Mouse (Mus musculus) hindbrain, embryonic 14.5 days (tissue): Measurements from ENCODE around the gene Gtf3c1. TPM values are rescaled to one million over a fixed set of nuclear protein-coding genes. Genes with fewer than 3 reads are reported as not detected.

Source experiments
- ATAC-seq: fragments of 200-750 bp; cut with Nextera tagmentation; 2 replicates; pipeline ENCODE4 v1.8.0; 2017; ENCODE audit warnings: moderate number of reproducible peaks, mild to moderate bottlenecking, moderate TSS enrichment, moderate library complexity; ENCODE audit not compliant: low FRiP score
- DNase-seq: peaks from one replicate; pipeline ENCODE4 v3.0.0-alpha.2; 2015; ENCODE audit warnings: low spot score
- H3K27ac ChIP-seq: fragments of 300-500 bp; sonication (generic); 2 replicates; pipeline ENCODE4 v1.5.1; 2014; ENCODE audit warnings: mild to moderate bottlenecking, moderate library complexity
- H3K27me3 ChIP-seq: fragments of 300-500 bp; sonication (generic); 2 replicates; pipeline ENCODE4 v1.6.1; 2014; ENCODE audit warnings: mild to moderate bottlenecking, low read length, mixed read lengths; ENCODE audit not compliant: control insufficient read depth, insufficient read depth
- H3K36me3 ChIP-seq: fragments of 300-500 bp; sonication (generic); replicated peaks from 2 replicates; pipeline ENCODE4 v1.6.1; 2014; ENCODE audit not compliant: control insufficient read depth, insufficient read depth
- H3K4me1 ChIP-seq: fragments of 300-500 bp; sonication (generic); replicated peaks from 2 replicates; pipeline ENCODE4 v1.6.1; 2014; ENCODE audit warnings: antibody characterized with exemption, low read length, mixed read lengths; ENCODE audit not compliant: control insufficient read depth, insufficient read depth
- H3K4me2 ChIP-seq: fragments of 300-500 bp; sonication (generic); replicated peaks from 2 replicates; pipeline ENCODE4 v1.6.1; 2014; ENCODE audit warnings: mild to moderate bottlenecking, moderate library complexity
- H3K4me3 ChIP-seq: fragments of 300-500 bp; sonication (generic); replicated peaks from 2 replicates; pipeline ENCODE4 v1.5.1; 2014; ENCODE audit warnings: mild to moderate bottlenecking, low read length
- H3K9ac ChIP-seq: fragments of 300-500 bp; sonication (generic); 2 replicates; pipeline ENCODE4 v1.6.1; 2014
- H3K9me3 ChIP-seq: fragments of 300-500 bp; sonication (generic); 2 replicates; pipeline ENCODE4 v1.6.1; 2016; ENCODE audit warnings: low read length; ENCODE audit not compliant: control insufficient read depth
- WGBS: fragments of 180-500 bp; shearing (Covaris S2); extraction: QIAGEN DNeasy Blood & Tissue Kit; methylation state at CpG from one replicate; pipeline ENCODE4 v1.1.7; 2014; 5-methylcytosine and 5-hydroxymethylcytosine counted together
- polyA plus RNA-seq: library from polyadenylated mRNA; unstranded; fragments of >200 nt; fragmentation: Nextera tagmentation; extraction: Ambion mirVana; gene quantifications from 2 replicates; pipeline ENCODE4 v1.2.1, GENCODE M21; 2014

Gtf3c1 gene
- polyA plus RNA-seq, 1 experiment from 2014 or later: 33.7 TPM

DNA sequence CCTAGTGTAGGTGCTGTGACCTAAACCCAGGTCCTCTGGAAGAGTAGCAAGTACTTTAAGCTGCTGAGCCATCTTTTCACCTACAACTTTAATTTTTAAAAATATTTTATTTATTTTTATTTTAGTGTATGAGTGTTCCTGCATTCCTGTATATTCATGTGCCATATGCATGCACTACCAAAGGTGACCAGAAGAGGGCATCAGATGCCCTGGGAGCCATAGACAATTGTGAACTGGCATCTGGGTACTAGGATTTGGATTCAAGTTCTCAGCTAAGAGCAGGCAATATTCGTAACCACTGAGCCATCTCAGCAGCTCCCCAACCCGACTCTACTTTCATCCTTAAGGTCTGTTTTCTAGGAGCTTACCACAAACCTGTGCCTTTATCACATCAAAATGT, 32.7 kb downstream of the Gtf3c1 start:
- no peaks in the 10 kb centered on the region for H3K4me1 ChIP-seq
- H3K27ac ChIP-seq: no peak overlapping the region
- no peaks in the 10 kb centered on the region for H3K9me3 ChIP-seq
- no peak overlapping the region for H3K4me2 ChIP-seq
- peaks cover 100% of the 10 kb centered on the region for H3K36me3 ChIP-seq
- DNase-seq (peak; percentile 73), ATAC-seq (no peak)
- H3K4me3 ChIP-seq: no peak overlapping the region
- 86% methylated on average over 2 of the region's 2 CpGs for WGBS
- no peaks in the 10 kb centered on the region for H3K27me3 ChIP-seq
- H3K9ac ChIP-seq: no peak overlapping the region

DNA sequence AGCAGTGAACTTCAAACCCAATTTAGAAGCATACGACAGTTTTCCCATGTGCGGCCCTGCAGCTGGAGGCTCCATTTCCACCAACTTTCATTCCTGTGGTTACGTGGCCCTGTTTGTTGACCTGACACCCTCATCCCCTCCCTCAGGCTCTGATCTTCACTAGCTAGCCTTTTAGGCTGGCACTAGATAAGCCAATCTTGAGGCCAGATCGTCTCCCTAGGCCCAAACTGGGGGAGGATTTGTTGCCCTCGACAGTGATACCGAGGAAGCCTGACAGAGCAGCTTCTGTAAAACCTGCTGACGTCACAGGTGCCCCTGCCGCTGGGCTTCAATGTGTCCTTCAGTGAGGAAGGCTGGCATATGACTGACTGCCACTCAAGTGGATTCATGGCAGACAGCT, 36.2 kb downstream of the Gtf3c1 start:
- Histone ChIP-seq H3K9me3 (no peaks in the 10 kb centered on the region), H3K36me3 (peaks cover 99% of the 10 kb centered on the region), H3K27me3 (no peaks in the 10 kb centered on the region), H3K9ac (no peak overlapping the region), H3K4me2 (no peak overlapping the region), H3K27ac (no peak overlapping the region), H3K4me1 (no peaks in the 10 kb centered on the region), H3K4me3 (no peak overlapping the region)
- 96% methylated on average over 8 of the region's 8 CpGs for WGBS
- ATAC-seq (no peak), DNase-seq (no peak)

DNA sequence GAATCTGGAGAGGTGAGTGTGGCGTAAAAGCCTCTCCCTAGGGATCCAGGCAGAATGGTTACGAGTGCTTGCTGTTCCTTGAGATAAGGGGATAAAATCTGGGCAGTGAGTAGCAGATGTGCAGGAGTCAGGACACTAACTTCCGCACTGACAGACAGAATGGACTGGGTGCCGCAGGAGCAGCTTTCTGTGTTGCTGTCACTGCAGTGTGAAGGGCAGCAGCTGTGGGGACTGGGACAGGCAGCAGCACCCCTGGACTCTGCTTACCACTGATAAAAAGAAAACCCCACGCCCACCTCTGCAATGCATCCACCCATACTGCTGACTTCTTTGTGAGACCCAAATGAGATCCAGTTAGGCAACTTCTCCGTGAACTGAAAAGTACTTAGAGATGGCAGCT, 36.7 kb downstream of the Gtf3c1 start:
- WGBS: 91% methylated on average over 6 of the region's 6 CpGs
- Histone ChIP-seq H3K4me3 (no peak overlapping the region), H3K9me3 (no peaks in the 10 kb centered on the region), H3K27me3 (no peaks in the 10 kb centered on the region), H3K9ac (no peak overlapping the region), H3K36me3 (peaks cover 99% of the 10 kb centered on the region), H3K27ac (no peak overlapping the region), H3K4me1 (no peaks in the 10 kb centered on the region), H3K4me2 (no peak overlapping the region)
- ATAC-seq (no peak), DNase-seq (no peak)

DNA sequence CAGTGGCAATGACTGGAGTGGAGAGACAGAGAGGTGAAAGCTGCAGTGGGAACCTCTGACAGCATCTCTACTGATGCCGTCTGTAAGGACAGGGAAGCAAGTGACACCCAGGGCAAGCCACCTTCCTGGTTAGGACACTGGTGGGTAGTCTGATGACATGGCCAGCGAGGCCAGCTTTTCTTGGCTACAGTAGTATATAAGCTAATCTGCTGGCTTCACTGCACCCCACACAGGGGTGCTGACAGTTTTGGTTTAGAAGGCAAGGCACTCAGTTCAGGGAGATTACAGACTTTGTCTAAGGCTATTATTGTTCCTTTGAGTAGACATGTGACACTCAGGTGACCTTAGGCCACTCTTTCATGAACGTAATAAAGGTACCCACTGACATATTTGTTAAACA, 43.9 kb downstream of the Gtf3c1 start:
- 92% methylated on average over 3 of the region's 3 CpGs for WGBS
- Histone ChIP-seq H3K27ac (no peak overlapping the region), H3K4me3 (no peak overlapping the region), H3K27me3 (no peaks in the 10 kb centered on the region), H3K9ac (no peak overlapping the region), H3K4me2 (no peak overlapping the region), H3K4me1 (no peaks in the 10 kb centered on the region), H3K36me3 (peaks cover 96% of the 10 kb centered on the region), H3K9me3 (no peaks in the 10 kb centered on the region)
- DNase-seq (no peak), ATAC-seq (no peak)

DNA sequence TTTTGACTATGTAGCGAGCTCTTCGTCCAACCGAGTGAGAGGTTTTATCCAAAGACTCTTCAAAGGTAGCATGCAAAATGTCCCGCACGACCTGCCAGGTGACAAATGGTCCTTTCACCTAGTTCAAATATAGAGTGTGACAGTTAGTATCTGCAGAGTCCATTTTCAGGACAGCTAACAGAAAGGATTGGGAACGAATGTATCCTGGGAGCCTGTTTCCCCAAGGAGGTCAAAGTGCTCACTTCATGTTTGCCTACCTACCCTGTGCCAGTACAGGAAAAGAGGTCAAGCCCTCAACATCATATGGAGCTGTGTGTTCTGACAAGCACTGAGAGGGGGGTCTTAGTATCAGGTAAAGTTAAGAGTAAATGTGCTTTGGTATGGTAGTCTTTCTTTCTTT, 50.1 kb downstream of the Gtf3c1 start:
- Histone ChIP-seq H3K27ac (no peak overlapping the region), H3K9me3 (no peaks in the 10 kb centered on the region), H3K4me3 (no peak overlapping the region), H3K4me1 (no peaks in the 10 kb centered on the region), H3K4me2 (no peak overlapping the region), H3K36me3 (peaks cover 98% of the 10 kb centered on the region), H3K27me3 (no peaks in the 10 kb centered on the region), H3K9ac (no peak overlapping the region)
- ATAC-seq (no peak), DNase-seq (no peak)
- 96% methylated on average over 6 of the region's 6 CpGs for WGBS

DNA sequence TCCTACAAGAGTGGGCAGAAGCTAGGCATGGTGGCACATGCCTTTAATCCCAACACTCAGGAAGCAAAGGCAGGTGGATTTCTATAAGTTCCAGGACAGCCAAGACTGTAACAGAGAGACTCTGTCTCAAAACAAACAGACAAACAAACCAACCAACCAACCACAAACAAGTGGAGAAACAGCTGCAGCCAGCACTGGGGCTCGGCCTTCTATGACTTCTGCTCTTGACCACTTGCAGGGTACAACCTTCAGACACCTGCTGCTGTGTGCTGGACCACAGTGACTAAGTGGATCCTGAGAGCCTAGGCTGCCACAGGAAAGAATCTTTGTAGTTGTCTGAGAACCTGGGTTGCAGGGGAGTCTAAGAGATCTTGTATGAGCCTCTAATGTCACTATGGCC, 58.6 kb downstream of the Gtf3c1 start:
- H3K4me2 ChIP-seq: no peak overlapping the region
- H3K4me1 ChIP-seq: no peaks in the 10 kb centered on the region
- no peak overlapping the region for H3K27ac ChIP-seq
- no peaks in the 10 kb centered on the region for H3K9me3 ChIP-seq
- H3K9ac ChIP-seq: no peak overlapping the region
- DNase-seq (no peak), ATAC-seq (no peak)
- H3K36me3 ChIP-seq: peaks cover 99% of the 10 kb centered on the region
- no peaks in the 10 kb centered on the region for H3K27me3 ChIP-seq
- WGBS: 83% methylated on average over 1 of the region's 1 CpGs
- H3K4me3 ChIP-seq: no peak overlapping the region

DNA sequence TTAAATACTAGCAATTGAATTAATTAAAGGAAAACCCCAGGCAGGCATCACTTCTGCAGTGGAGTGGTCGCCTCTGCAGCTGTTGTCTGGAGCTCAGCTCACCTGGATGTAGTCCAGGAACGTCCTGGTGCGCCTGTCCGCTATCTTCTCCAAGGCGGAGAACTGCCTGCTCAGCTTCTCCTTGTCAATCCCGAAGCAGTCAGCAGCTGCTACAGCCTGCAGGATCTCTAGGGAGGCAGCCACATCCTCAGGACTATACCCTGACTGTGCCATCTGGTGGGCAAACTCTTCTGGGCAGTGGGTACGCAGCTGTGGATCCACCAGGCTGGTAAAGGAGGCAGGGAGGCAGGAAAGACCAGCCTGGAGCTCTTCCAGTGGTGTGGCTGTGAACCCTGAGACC, 62.2 kb downstream of the Gtf3c1 start:
- Histone ChIP-seq H3K4me3 (no peak overlapping the region), H3K9ac (no peak overlapping the region), H3K4me1 (no peaks in the 10 kb centered on the region), H3K4me2 (no peak overlapping the region), H3K9me3 (no peaks in the 10 kb centered on the region), H3K27me3 (no peaks in the 10 kb centered on the region), H3K36me3 (peaks cover 100% of the 10 kb centered on the region), H3K27ac (no peak overlapping the region)
- 74% methylated on average over 7 of the region's 7 CpGs for WGBS
- DNase-seq: no peak
- no peak for ATAC-seq

DNA sequence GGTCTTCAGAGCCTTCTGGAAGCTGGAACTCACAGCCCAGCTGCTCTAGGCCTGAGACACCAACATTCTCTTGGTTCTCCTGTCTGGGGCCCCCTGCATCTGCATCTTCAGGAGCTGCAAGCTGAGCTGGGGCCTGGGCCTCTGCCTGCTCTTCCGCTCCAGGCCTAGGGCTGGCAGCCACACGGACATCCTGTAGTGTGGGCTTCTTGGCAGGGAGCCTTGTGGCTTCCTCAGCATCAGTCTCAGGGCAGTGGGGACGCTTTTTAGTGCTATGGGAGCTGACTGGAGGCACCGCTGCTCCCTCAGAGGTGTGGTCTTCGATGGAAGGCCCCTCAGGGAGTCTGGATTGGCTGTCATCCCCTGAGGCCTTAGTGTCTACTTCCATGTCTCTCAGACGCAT, 63.7 kb downstream of the Gtf3c1 start:
- WGBS: 85% methylated on average over 6 of the region's 6 CpGs
- H3K4me2 ChIP-seq: no peak overlapping the region
- no peaks in the 10 kb centered on the region for H3K9me3 ChIP-seq
- H3K4me3 ChIP-seq: no peak overlapping the region
- H3K27ac ChIP-seq: no peak overlapping the region
- no peaks in the 10 kb centered on the region for H3K4me1 ChIP-seq
- no peak overlapping the region for H3K9ac ChIP-seq
- DNase-seq (no peak), ATAC-seq (no peak)
- H3K36me3 ChIP-seq: peaks cover 93% of the 10 kb centered on the region
- H3K27me3 ChIP-seq: no peaks in the 10 kb centered on the region

DNA sequence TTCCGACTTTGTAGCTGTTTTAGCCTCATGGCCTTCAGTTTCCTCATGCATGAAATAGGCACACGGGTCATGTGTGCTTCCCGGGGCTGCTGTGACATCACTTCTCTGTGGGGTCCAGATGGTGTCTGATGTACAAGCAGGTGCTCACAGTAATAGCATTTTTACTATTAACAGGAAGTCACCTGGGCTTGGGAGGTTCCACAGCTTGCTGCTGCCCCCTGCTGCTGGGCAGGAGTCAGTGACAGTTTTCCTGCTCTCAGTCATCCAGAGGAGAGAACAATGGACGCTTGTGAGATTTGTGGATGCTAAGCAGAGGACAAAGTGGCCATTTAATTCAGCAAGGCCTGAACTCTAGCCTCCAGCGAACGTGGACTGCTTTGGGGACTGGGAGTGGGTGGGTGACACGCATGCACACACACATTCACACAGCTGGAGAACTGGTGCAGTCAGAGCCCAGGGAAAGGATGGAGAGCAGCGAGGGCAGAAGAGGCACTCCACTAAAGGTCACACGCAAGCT, 68.7 kb downstream of the Gtf3c1 start:
- DNase-seq (peak; percentile 76), ATAC-seq (peak; percentile 64; the same call in 1 of the 2 replicates)
- WGBS: 30% methylated on average over 9 of the region's 9 CpGs
- Histone ChIP-seq H3K4me3 (no peak overlapping the region), H3K27me3 (no peaks in the 10 kb centered on the region), H3K9ac (peak overlapping the region; percentile 32; the same call in 1 of the 2 replicates), H3K36me3 (peaks cover 44% of the 10 kb centered on the region), H3K4me1 (peaks cover 9% of the 10 kb centered on the region; the same call in 1 of the 2 replicates), H3K27ac (peak overlapping the region; percentile 62), H3K9me3 (no peaks in the 10 kb centered on the region), H3K4me2 (no peak overlapping the region)

DNA sequence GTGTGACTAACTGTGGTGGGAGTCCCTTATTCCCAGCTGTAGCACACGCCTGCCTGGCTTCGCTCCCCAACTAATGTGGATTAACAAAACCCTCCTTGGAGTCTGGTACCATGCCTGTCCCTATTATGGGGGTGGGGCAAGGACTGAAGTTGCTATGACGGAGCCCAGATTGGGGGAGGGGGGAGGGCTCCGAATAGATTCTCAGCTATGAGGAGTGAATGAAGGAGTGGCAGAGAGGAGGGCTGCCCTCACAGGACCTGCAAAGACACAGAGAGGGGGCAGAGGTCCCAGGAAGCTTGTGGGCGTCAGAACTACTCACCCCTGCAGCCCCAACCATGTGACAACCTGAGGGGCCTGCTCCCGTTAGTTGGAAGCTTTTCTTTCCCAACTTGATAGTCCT, 69.2 kb downstream of the Gtf3c1 start:
- Histone ChIP-seq H3K9me3 (no peaks in the 10 kb centered on the region), H3K36me3 (peaks cover 38% of the 10 kb centered on the region), H3K4me2 (no peak overlapping the region), H3K4me1 (peaks cover 9% of the 10 kb centered on the region; the same call in 1 of the 2 replicates), H3K27me3 (no peaks in the 10 kb centered on the region), H3K4me3 (no peak overlapping the region), H3K9ac (no peak overlapping the region), H3K27ac (peak overlapping the region; percentile 62)
- DNase-seq: no peak
- 75% methylated on average over 6 of the region's 6 CpGs for WGBS
- ATAC-seq: no peak
